Mouse (Mus musculus) MEL (cell line): ENCODE measurements around the gene Atp8a1. TPM values are rescaled to one million over a fixed set of nuclear protein-coding genes. Genes with fewer than 3 reads are reported as not detected.

Experiments used
- DNase-seq: peaks from one replicate; pipeline ENCODE4 v3.0.0; 2011; ENCODE audit warnings: low read depth, low spot score
- H3K27ac ChIP-seq: 2 replicates; pipeline ENCODE4 v1.5.1; 2012; ENCODE audit warnings: low read depth, mild to moderate bottlenecking, control low read depth, low read length, moderate library complexity; ENCODE audit not compliant: control insufficient read depth
- H3K27me3 ChIP-seq, 2 experiments: fragments of 150-350 bp in 1 of 2; sonication (generic) in 1 of 2; 2 replicates each; pipeline ENCODE4 v1.6.1; 2012; ENCODE audit warnings: low read length in 2 of 2, mild to moderate bottlenecking in 2 of 2, improper control_type of control experiment in 1 of 2, moderate library complexity in 1 of 2; ENCODE audit not compliant: insufficient read depth in 2 of 2, control insufficient read depth in 1 of 2
- H3K36me3 ChIP-seq, 2 experiments: 2 replicates each; pipeline ENCODE4 v1.6.1; 2012 to 2014; ENCODE audit warnings: low read length in 2 of 2, improper control_type of control experiment in 1 of 2, inconsistent platforms in 1 of 2, mild to moderate bottlenecking in 1 of 2; ENCODE audit not compliant: insufficient read depth in 2 of 2, control insufficient read depth in 1 of 2
- H3K4me1 ChIP-seq, 2 experiments: fragments of 150-350 bp in 1 of 2; sonication (generic) in 1 of 2; 2 replicates each; pipeline ENCODE4 v1.6.1; 2012; ENCODE audit warnings: low read length in 2 of 2, improper control_type of control experiment in 1 of 2, mild to moderate bottlenecking in 1 of 2; ENCODE audit not compliant: insufficient read depth in 2 of 2, control insufficient read depth in 1 of 2
- H3K4me3 ChIP-seq, 2 experiments: fragments of 150-350 bp in 1 of 2; sonication (generic) in 1 of 2; 2 replicates each; pipeline ENCODE4 v1.5.1; 2012; ENCODE audit warnings: low read depth in 2 of 2, low read length in 2 of 2, mild to moderate bottlenecking in 2 of 2, moderate library complexity in 2 of 2, control low read depth in 1 of 2, improper control_type of control experiment in 1 of 2; ENCODE audit not compliant: control insufficient read depth in 1 of 2, insufficient read depth in 1 of 2
- H3K79me2 ChIP-seq: 2 replicates; pipeline ENCODE4 v1.6.1; 2012; ENCODE audit warnings: mild to moderate bottlenecking, low read length, moderate library complexity; ENCODE audit not compliant: control insufficient read depth, poor library complexity, insufficient read depth
- H3K9ac ChIP-seq: 2 replicates; pipeline ENCODE4 v1.6.1; 2012; ENCODE audit warnings: low read depth, mild to moderate bottlenecking, control low read depth, low read length, moderate library complexity; ENCODE audit not compliant: control insufficient read depth, poor library complexity, severe bottlenecking
- H3K9me3 ChIP-seq: fragments of 150-350 bp; sonication (generic); replicated peaks from 2 replicates; pipeline ENCODE4 v1.6.1; 2012; ENCODE audit warnings: mild to moderate bottlenecking, low read length, improper control_type of control experiment, moderate library complexity; ENCODE audit not compliant: insufficient read depth
- BHLHE40 ChIP-seq: IDR thresholded peaks from 2 replicates; pipeline ENCODE4 v1.6.1; 2012; ENCODE audit warnings: low read depth, mild to moderate bottlenecking, inconsistent platforms, low read length, improper control_type of control experiment, borderline replicate concordance
- CHD1 ChIP-seq: IDR thresholded peaks from 2 replicates; pipeline ENCODE4 v1.6.1; 2012; ENCODE audit warnings: low read depth, mild to moderate bottlenecking, inconsistent platforms, low read length, improper control_type of control experiment
- CHD2 ChIP-seq: IDR thresholded peaks from 2 replicates; pipeline ENCODE4 v1.6.1; 2011; ENCODE audit warnings: low read length, improper control_type of control experiment
- CTCF ChIP-seq, 3 experiments: IDR thresholded peaks in 2 of 3; conservative IDR thresholded peaks in 1 of 3; 2 replicates each; pipeline ENCODE4 v1.5.1; 2011 to 2012; ENCODE audit warnings: low read length in 3 of 3, low read depth in 2 of 3, mild to moderate bottlenecking in 2 of 3, improper control_type of control experiment in 1 of 3, inconsistent platforms in 1 of 3, mixed read lengths in 1 of 3, moderate library complexity in 1 of 3; ENCODE audit not compliant: control insufficient read depth in 1 of 3, insufficient read depth in 1 of 3, poor library complexity in 1 of 3, severe bottlenecking in 1 of 3
- ELF1 ChIP-seq: IDR thresholded peaks from 2 replicates; pipeline ENCODE4 v1.6.1; 2014; ENCODE audit warnings: low read depth, mild to moderate bottlenecking, inconsistent platforms, low read length, improper control_type of control experiment, moderate library complexity
- ETS1 ChIP-seq: IDR thresholded peaks from 2 replicates; pipeline ENCODE4 v1.6.1; 2012; ENCODE audit warnings: low read depth, mild to moderate bottlenecking, inconsistent platforms, low read length, improper control_type of control experiment, moderate library complexity
- HCFC1 ChIP-seq: IDR thresholded peaks from 2 replicates; pipeline ENCODE4 v1.6.1; 2012; ENCODE audit warnings: low read depth, mild to moderate bottlenecking, inconsistent platforms, low read length, improper control_type of control experiment, moderate library complexity
- JUND ChIP-seq: IDR thresholded peaks from 2 replicates; pipeline ENCODE4 v1.6.1; 2011; ENCODE audit warnings: low read depth, mild to moderate bottlenecking, improper control_type of control experiment, low read length
- MAX ChIP-seq: IDR thresholded peaks from 2 replicates; pipeline ENCODE4 v1.6.1; 2011; ENCODE audit warnings: low read length, improper control_type of control experiment
- MEF2A ChIP-seq: IDR thresholded peaks from 2 replicates; pipeline ENCODE4 v1.6.1; 2014; ENCODE audit warnings: low read depth, mild to moderate bottlenecking, inconsistent platforms, low read length, improper control_type of control experiment; ENCODE audit not compliant: poor library complexity, insufficient replicate concordance, severe bottlenecking; ENCODE audit errors: extremely low read depth
- MXI1 ChIP-seq: IDR thresholded peaks from 2 replicates; pipeline ENCODE4 v1.6.1; 2011; ENCODE audit warnings: mild to moderate bottlenecking, low read depth, low read length, improper control_type of control experiment
- NELFE ChIP-seq: IDR thresholded peaks from 2 replicates; pipeline ENCODE4 v1.6.1; 2011; ENCODE audit warnings: low read depth, low read length, improper control_type of control experiment
- NRF1 ChIP-seq: IDR thresholded peaks from 2 replicates; pipeline ENCODE4 v1.6.1; 2014; ENCODE audit warnings: low read depth, mild to moderate bottlenecking, inconsistent platforms, low read length, improper control_type of control experiment, moderate library complexity; ENCODE audit not compliant: poor library complexity, insufficient read depth, severe bottlenecking
- POLR2A ChIP-seq, 2 experiments: IDR thresholded peaks; 2 replicates each; pipeline ENCODE4 v1.6.1; 2011 to 2012; ENCODE audit warnings: low read length in 2 of 2, mild to moderate bottlenecking in 2 of 2, control low read depth in 1 of 2, improper control_type of control experiment in 1 of 2, low read depth in 1 of 2, moderate library complexity in 1 of 2; ENCODE audit not compliant: control insufficient read depth in 1 of 2, insufficient read depth in 1 of 2, poor library complexity in 1 of 2
- POLR2AphosphoS2 ChIP-seq: IDR thresholded peaks from 2 replicates; pipeline ENCODE4 v1.6.1; 2011; ENCODE audit warnings: low read length, improper control_type of control experiment
- POLR2AphosphoS5 ChIP-seq: IDR thresholded peaks from 2 replicates; pipeline ENCODE4 v1.6.1; 2012; ENCODE audit warnings: low read depth, borderline replicate concordance, mild to moderate bottlenecking, inconsistent platforms, low read length, moderate library complexity, mixed read lengths
- RAD21 ChIP-seq: IDR thresholded peaks from 2 replicates; pipeline ENCODE4 v1.6.1; 2011; ENCODE audit warnings: mild to moderate bottlenecking, low read depth, low read length, improper control_type of control experiment
- SIN3A ChIP-seq: IDR thresholded peaks from 2 replicates; pipeline ENCODE4 v1.6.1; 2012; ENCODE audit warnings: low read length, improper control_type of control experiment, inconsistent platforms
- SMC3 ChIP-seq: IDR thresholded peaks from 2 replicates; pipeline ENCODE4 v1.6.1; 2011; ENCODE audit warnings: low read depth, low read length, improper control_type of control experiment
- TAL1 ChIP-seq: IDR thresholded peaks from 2 replicates; pipeline ENCODE4 v1.6.1; 2012; ENCODE audit warnings: mild to moderate bottlenecking, inconsistent platforms, low read length, moderate library complexity, mixed read lengths
- TBP ChIP-seq: IDR thresholded peaks from 2 replicates; pipeline ENCODE4 v1.8.0; 2011; ENCODE audit warnings: low read depth, low read length, improper control_type of control experiment
- TCF12 ChIP-seq: IDR thresholded peaks from 2 replicates; pipeline ENCODE4 v1.6.1; 2014; ENCODE audit warnings: low read depth, mild to moderate bottlenecking, inconsistent platforms, low read length, improper control_type of control experiment, moderate library complexity
- UBTF ChIP-seq: IDR thresholded peaks from 2 replicates; pipeline ENCODE4 v1.6.1; 2012; ENCODE audit warnings: low read depth, mild to moderate bottlenecking, inconsistent platforms, low read length, improper control_type of control experiment, moderate library complexity, borderline replicate concordance; ENCODE audit not compliant: insufficient read depth
- USF1 ChIP-seq: IDR thresholded peaks from 2 replicates; pipeline ENCODE4 v1.6.1; 2014; ENCODE audit warnings: low read depth, mild to moderate bottlenecking, inconsistent platforms, low read length, improper control_type of control experiment, moderate library complexity
- ZKSCAN1 ChIP-seq: IDR thresholded peaks from 2 replicates; pipeline ENCODE4 v1.6.1; 2012; ENCODE audit warnings: low read depth, mild to moderate bottlenecking, inconsistent platforms, low read length, improper control_type of control experiment, moderate library complexity
- ZNF384 ChIP-seq: IDR thresholded peaks from 2 replicates; pipeline ENCODE4 v1.6.1; 2012; ENCODE audit warnings: low read depth, mild to moderate bottlenecking, inconsistent platforms, low read length, improper control_type of control experiment
- polyA plus RNA-seq, 2 experiments: library from polyadenylated mRNA; stranded (reverse) in 1 of 2; unstranded in 1 of 2; fragments of >175 nt in 1 of 2; fragments of >200 nt in 1 of 2; gene quantifications; 2 replicates each; pipeline versions ENCODE4 v1.2.1 to v1.2.4; 2012; ENCODE audit warnings: low replicate concordance in 2 of 2, low read depth in 1 of 2; ENCODE audit not compliant: insufficient read length in 2 of 2, insufficient read depth in 1 of 2, missing spikeins in 1 of 2
- total RNA-seq: library from RNA; depleted of rRNA; stranded (reverse); fragments of 300-350 nt; gene quantifications from 2 replicates; pipeline ENCODE4 v1.2.3, GENCODE M21; 2012

Atp8a1 gene
- total and polyA plus RNA-seq, 3 experiments: 18.2 to 22.1 TPM; not detected in 1

- H3K36me3 ChIP-seq: peaks cover 0 to 2% of the 10 kb centered on the region in 2 experiments; a peak in 1 of 4 replicates
- H3K79me2 ChIP-seq: no peaks in the 10 kb centered on the region
- H3K9me3 ChIP-seq: no peaks in the 10 kb centered on the region
- H3K27me3 ChIP-seq: no peaks in the 10 kb centered on the region
- H3K27ac ChIP-seq: no peak overlapping the region
- no peak overlapping the region for H3K9ac ChIP-seq
- no peak overlapping the region for H3K4me3 ChIP-seq
- TF ChIP-seq NELFE (no peak), ZKSCAN1 (no peak), MAX (no peak), ELF1 (no peak), CTCF (IDR thresholded peaks at IDR 0.05 in 2 of 3, conservative IDR thresholded peaks at IDR 0.05 in 1 of 3; ENCODE audit: control insufficient read depth in 1 of 3, insufficient read depth in 1 of 3, low read depth in 2 of 3, low read length in 3 of 3, poor library complexity in 1 of 3, severe bottlenecking in 1 of 3) (no peak), TCF12 (no peak), UBTF (no peak), BHLHE40 (no peak), POLR2AphosphoS5 (no peak)
- TF ChIP-seq, all 39 proteins: peak for 0
- no peak for DNase-seq
- no peaks in the 10 kb centered on the region for H3K4me1 ChIP-seq
These were observed 94.6 kb downstream of the Atp8a1 start for GRCm38 (mm10) chr5:67752629-67753028.

GRCm38 (mm10) chr5:67752007-67752406, 95.2 kb downstream of the Atp8a1 start:
- no peaks in the 10 kb centered on the region for H3K4me1 ChIP-seq

GRCm38 (mm10) chr5:67739261-67739660, 108.0 kb downstream of the Atp8a1 start:
- H3K4me3 ChIP-seq: no peak overlapping the region
- H3K36me3 ChIP-seq: peaks cover 0 to 8% of the 10 kb centered on the region in 2 experiments; a peak in 2 of 4 replicates
- no peaks in the 10 kb centered on the region for H3K79me2 ChIP-seq
- no peak overlapping the region for H3K27ac ChIP-seq
- no peaks in the 10 kb centered on the region for H3K4me1 ChIP-seq
- H3K9ac ChIP-seq: no peak overlapping the region
- no peak for DNase-seq
- H3K9me3 ChIP-seq: no peaks in the 10 kb centered on the region
- no peaks in the 10 kb centered on the region for H3K27me3 ChIP-seq
- TF ChIP-seq TBP (no peak), MXI1 (no peak), CHD2 (no peak), ETS1 (no peak), JUND (no peak), HCFC1 (no peak), NRF1 (no peak), ELF1 (no peak), CHD1 (no peak), SMC3 (no peak), POLR2A (IDR thresholded peaks at IDR 0.05; ENCODE audit: control insufficient read depth in 1 of 2, insufficient read depth in 1 of 2, low read depth in 1 of 2, low read length in 2 of 2, poor library complexity in 1 of 2) (no peak), NELFE (no peak), SIN3A (no peak), MEF2A (no peak)

More at GRCm38 (mm10) chr5:67752007-67752406, 95.2 kb downstream of the Atp8a1 start:
- Histone ChIP-seq H3K9me3 (no peaks in the 10 kb centered on the region), H3K79me2 (no peaks in the 10 kb centered on the region), H3K36me3 (peaks cover 0 to 2% of the 10 kb centered on the region in 2 experiments; a peak in 2 of 4 replicates), H3K27me3 (no peaks in the 10 kb centered on the region), H3K27ac (no peak overlapping the region), H3K9ac (no peak overlapping the region), H3K4me3 (no peak overlapping the region)
- no peak for TF ChIP-seq USF1
- TF ChIP-seq ETS1: no peak
- no peak for TF ChIP-seq POLR2AphosphoS5
- no peak for TF ChIP-seq HCFC1
- TF ChIP-seq POLR2AphosphoS2: no peak
- TF ChIP-seq ZNF384: no peak
- TF ChIP-seq TAL1: no peak
- TF ChIP-seq CTCF (IDR thresholded peaks at IDR 0.05 in 2 of 3, conservative IDR thresholded peaks at IDR 0.05 in 1 of 3; ENCODE audit: control insufficient read depth in 1 of 3, insufficient read depth in 1 of 3, low read depth in 2 of 3, low read length in 3 of 3, poor library complexity in 1 of 3, severe bottlenecking in 1 of 3): peak; percentile 23 to 55 (median 55); a peak in 5 of 6 replicates
- peak; percentile 46 for TF ChIP-seq RAD21
- peak; percentile 58 for TF ChIP-seq SMC3
- DNase-seq: peak; percentile 18
